Mouse (Mus musculus): Measurements from ENCODE around the gene Lat.

DNA sequence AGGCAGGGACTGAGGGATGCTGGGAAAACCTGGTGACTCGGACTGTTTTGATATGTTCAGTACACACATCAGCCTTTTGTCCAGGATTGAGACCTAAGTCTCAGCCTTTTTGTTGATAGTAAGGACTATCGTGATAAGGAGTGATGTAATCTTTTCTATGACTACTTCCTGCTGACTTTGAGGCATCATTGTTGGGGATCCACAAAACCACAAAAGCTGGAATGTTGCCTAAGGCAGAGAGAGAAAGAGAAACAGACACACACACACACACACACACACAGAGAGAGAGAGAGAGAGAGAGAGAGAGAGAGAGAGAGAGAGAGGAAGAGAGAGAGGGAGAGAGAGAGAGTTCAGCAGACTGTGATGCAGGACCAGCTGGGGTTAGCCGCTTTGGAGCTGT is 49.1 kb upstream of the Lat start:
- TF ChIP-seq POLR2A (IDR thresholded peaks at IDR 0.05; ENCODE audit: low read depth, low read length) (no peak), CTCF (conservative IDR thresholded peaks at IDR 0.05; ENCODE audit: insufficient read depth, insufficient read length, low read depth, low read length) (no peak)

All from kidney, adult 2 months (tissue).